Mouse (Mus musculus) liver (tissue): ENCODE results near the gene Sult4a1.
A peak's percentile ranks its signal among the peaks of the same experiment; 100 is the strongest.
"Not testable (repeated sequence)": the region's sequence is repeated elsewhere in the genome, so short reads cannot be mapped to it uniquely, and the experiment has no call there.

Source experiments
- DNase-seq: peaks from one replicate; pipeline ENCODE4 v3.0.0-alpha.2; 2020; ENCODE audit warnings: mixed read lengths

Gene Sult4a1

DNA sequence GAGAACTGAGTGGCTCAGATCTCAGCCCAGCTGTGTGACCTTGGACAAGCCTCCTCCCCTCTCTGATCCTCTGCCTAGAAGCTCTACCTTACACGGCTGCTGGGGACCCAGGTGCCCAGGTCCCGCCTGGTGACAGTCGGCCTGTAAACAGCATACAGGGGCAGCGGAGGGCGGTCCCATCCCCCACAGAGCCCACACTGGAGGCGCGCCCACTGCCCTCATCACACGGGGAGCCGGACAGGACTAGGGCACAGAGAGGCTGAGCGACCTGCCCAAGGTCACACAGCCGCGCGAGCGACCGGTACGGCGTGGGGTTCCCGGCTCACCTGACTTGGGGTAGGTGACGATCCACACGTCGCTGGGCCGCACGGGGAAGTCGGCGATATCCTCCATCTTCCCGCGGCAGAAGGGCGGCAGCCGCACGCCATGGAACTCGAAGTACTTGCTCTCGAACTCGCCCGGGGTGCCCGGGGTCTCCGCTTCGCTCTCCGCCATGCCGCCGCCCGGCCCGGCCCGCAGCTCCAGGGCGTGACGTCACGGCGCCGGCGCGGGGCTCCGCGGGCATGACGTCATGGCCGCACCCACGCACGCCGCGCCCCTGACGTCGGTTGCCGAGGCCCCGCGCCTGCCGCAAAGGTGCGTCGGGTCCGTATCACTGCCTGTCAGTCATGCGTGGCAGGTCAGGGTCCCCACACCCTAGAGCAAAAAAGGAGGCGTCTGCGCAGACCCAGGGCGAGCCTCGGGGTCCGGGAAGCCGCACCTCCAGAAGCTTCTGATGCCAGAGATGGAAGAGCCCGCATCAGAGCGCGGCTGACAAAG lies at the start of gene Sult4a1:
Gene Sult4a1, minus strand, starts transcription at position 650 of the 819 bp plus-strand sequence.
- no peak for DNase-seq

- DNase-seq: no peak
Measured at GRCm38 (mm10) chr15:84140929-84141328, 35.4 kb upstream of the Sult4a1 start.

DNA sequence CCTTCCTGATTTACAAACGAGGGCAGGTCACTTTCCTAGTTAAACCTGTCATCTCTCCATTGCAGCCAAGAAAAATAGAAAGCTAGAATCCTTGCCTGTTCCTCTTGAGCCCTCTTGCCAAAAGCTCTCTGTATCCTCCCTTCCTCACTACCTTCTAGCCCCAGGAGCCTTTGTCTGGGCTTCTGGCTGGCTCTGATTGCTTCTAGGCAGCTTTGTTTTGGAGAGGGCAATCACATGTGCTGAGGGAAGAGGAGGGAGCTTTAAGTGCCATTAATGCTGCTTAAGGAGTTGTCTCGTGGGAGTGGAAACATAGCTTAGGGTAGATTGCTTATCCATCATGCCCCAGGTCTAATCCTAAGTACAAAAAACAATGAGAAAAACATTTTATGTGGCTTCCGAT lies 34.6 kb upstream of the Sult4a1 start:
- DNase-seq: no peak

GRCm38 (mm10) chr15:84139592-84140005 lies 34.0 kb upstream of the Sult4a1 start:
- no peak for DNase-seq

GRCm38 (mm10) chr15:84136473-84137415 lies 31.2 kb upstream of the Sult4a1 start:
- DNase-seq: no peak

DNA sequence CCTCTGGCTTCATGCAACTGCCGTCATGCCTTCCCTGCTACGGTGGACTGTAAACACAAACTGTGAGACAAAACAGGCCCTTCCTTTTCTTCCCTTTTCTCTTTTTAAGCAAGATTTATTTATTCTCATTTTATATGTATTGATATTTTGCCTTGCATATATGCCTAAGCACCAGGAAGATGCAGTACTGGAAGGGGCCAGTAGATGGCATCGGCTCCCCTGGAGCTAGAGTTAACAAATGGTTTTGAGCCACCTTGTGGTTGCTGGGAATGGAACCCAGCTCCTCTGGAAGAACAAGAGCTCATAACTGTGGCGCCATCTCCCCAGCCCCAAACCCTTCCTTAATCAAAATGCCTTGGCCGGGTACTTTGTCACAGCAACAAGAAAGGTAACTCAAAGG lies 29.9 kb upstream of the Sult4a1 start:
- peak; percentile 47 for DNase-seq

DNA sequence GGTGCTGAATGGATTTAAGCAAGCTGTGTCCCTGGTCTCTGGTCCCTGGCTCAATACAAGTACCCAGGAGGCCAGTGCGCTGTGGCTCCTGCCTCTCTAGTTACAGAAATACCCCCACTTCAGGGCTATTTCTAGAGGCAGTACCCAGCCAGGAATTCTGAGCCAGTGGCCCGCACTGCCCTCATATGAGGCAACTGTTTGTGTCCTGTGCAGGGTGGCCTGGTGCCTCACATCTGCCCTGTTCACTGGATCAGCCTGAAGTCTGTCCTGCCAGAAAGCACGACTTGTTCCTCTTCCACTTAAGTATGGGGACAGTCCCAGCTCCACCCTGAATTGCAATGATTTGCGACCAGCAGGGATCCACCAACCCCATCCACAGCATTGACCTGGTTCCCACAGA lies 27.9 kb upstream of the Sult4a1 start:
- no peak for DNase-seq

DNA sequence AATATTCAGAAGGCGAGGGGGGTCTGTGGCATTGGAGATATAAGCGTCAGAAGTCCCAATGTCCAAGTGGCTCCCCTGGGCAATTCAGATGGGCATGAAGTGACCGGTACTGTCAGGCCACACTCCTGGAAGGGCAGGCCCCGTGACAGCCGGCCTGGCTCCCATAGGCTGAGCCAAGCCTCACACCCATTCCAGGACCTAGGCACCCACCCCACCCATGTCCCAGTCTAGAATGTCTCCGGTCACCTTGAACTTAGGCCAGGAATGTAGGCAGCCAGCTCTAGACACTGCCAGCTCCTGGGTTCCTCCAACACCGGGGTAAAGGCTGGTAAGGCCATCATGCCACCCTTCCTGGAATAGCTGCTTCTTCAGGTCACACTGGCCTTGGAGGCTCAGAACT lies 26.4 kb upstream of the Sult4a1 start:
- DNase-seq: no peak

GRCm38 (mm10) chr15:84131096-84131786 lies 25.7 kb upstream of the Sult4a1 start:
- peak; percentile 8 for DNase-seq

- no peak for DNase-seq
Measured at GRCm38 (mm10) chr15:84126871-84127270, 21.3 kb upstream of the Sult4a1 start.

- DNase-seq: no peak
Measured at GRCm38 (mm10) chr15:84126447-84126846, 20.9 kb upstream of the Sult4a1 start.

GRCm38 (mm10) chr15:84124086-84124485 lies 18.5 kb upstream of the Sult4a1 start:
- DNase-seq: no peak

DNA sequence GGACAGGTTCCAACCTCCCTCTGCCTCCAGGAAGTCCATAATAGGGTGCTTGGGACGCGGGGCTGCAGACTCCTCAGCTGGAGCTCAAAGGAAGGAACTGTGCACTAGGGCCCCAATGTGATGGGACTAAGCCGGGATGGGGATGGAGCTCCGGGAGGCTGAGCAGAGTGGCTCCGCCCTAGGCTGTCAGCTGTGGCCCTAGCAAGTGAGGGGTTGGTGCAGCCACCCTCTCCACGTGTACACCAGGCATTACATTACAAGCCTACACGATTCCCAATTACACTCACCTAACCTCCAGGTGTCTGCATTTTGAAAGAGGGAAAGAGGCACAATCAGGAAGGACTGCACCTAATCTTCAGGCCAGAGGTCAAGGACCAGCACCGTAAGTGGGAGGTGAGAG lies 17.5 kb upstream of the Sult4a1 start, which contains the start of gene Pnpla5:
Gene Pnpla5, minus strand, starts transcription at position 101 of the 400 bp plus-strand sequence.
- no peak for DNase-seq

- no peak for DNase-seq
Measured at GRCm38 (mm10) chr15:84121036-84121435, 15.5 kb upstream of the Sult4a1 start.

DNA sequence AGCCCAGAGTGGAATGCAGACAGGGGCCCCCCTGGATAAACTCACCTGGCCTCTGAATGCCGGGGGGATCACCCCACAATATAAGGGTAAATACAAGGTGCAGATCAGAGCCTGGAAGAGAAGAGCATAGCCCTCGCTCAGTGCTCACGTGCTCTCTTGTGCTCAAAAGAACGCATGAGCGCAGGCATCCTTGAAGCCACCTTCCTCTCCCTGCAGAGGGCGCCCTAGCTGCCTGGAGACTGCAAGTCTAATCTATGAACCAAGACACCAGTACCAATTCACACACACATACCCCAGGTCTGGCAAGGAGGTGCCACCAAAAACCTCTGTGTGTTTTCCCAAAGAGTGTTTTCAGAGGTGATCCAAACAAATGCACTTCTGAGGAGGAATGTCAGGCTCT lies 15.1 kb upstream of the Sult4a1 start:
- peak; percentile 39 for DNase-seq

DNA sequence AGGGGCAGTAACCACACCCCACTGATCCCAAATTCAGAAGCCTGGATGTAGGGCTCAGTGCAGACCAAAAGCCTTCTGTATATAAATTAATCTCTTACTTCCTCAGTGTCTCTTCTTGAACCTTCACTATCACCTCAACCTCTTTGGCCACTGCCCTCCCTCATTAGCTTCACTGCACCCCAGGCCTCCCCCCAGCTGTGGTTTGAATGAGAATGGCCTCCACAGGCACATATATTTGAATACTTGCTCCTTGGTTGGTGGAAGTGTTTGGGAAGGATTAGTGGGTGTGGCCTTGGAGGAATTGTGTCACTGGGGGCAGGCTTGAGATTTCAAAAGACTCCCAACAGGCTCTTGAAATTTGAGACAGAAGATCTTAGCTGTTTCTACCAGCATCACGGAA lies 10.9 kb upstream of the Sult4a1 start:
- no peak for DNase-seq

DNA sequence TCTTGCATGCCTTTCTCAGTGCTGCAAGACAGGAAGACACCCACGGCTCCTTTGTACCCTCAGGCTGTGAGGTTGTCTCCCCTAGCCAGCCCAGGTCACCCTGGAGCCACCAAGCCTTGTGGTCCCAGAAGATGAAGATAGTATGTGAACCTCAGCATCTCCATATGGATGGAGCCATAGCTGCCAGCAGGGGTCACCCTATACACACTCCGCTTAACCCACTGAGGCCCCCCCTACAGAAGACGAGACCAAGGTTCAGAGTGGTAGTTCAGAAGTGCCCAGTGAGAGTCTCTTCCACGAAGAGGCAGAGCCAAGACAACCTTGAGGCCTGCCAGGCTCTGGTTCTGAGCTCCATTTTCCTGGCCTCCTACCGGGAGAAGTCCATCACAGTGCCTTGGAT lies 10.2 kb upstream of the Sult4a1 start:
- no peak for DNase-seq

GRCm38 (mm10) chr15:84113873-84114272 lies 8.3 kb upstream of the Sult4a1 start:
- no peak for DNase-seq

DNA sequence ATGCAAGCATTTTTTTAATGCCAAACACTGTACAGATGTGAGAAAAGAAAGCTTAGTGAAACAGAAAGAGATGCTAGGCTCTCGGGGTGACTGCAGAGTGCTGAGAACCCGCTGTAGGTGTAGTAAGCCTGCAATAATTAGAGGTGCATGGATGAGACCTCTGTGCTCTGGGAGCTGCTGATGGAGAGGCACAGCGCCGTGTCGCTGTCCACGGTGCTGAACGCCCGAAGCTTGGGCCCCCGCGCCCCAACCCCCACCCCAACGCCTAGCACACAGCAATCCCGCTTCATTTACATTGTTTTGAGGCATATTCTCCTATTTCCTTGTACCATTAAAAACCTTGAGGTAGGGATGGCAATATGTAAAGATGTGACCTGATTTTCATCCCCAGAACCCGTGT lies 3.3 kb upstream of the Sult4a1 start:
- DNase-seq: peak; percentile 34

GRCm38 (mm10) chr15:84105924-84106500 lies 458 bp upstream of the Sult4a1 start:
- DNase-seq: no peak

GRCm38 (mm10) chr15:84104626-84105025 lies 928 bp downstream of the Sult4a1 start:
- no peak for DNase-seq

GRCm38 (mm10) chr15:84097536-84097935 lies 8.0 kb downstream of the Sult4a1 start:
- DNase-seq: not testable (repeated sequence)

- no peak for DNase-seq
Measured at GRCm38 (mm10) chr15:84096051-84096450, 9.5 kb downstream of the Sult4a1 start.
